Mouse (Mus musculus) embryonic facial prominence, embryonic 10.5 days (tissue): ENCODE measurements around the gene Ropn1l. TPM values are rescaled to one million over a fixed set of nuclear protein-coding genes. Genes with fewer than 3 reads are reported as not detected.

ENCODE experiments used
- DNase-seq: peaks from one replicate; pipeline ENCODE4 v3.0.0-alpha.2; 2017; ENCODE audit warnings: low spot score
- H3K27ac ChIP-seq: fragments of 300-500 bp; sonication (generic); replicated peaks from 2 replicates; pipeline ENCODE4 v1.5.1; 2016; ENCODE audit warnings: mild to moderate bottlenecking
- H3K27me3 ChIP-seq: fragments of 300-500 bp; sonication (generic); replicated peaks from 2 replicates; pipeline ENCODE4 v1.6.1; 2016; ENCODE audit warnings: low read depth, mild to moderate bottlenecking; ENCODE audit not compliant: poor library complexity, severe bottlenecking
- H3K36me3 ChIP-seq: fragments of 300-500 bp; sonication (generic); replicated peaks from 2 replicates; pipeline ENCODE4 v1.6.1; 2016; ENCODE audit warnings: mild to moderate bottlenecking, moderate library complexity
- H3K4me1 ChIP-seq: fragments of 300-500 bp; sonication (generic); 2 replicates; pipeline ENCODE4 v1.6.1; 2016
- H3K4me3 ChIP-seq: fragments of 300-500 bp; sonication (generic); 2 replicates; pipeline ENCODE4 v1.5.1; 2016; ENCODE audit warnings: mild to moderate bottlenecking, moderate library complexity
- H3K9me3 ChIP-seq: fragments of 300-500 bp; sonication (generic); 2 replicates; pipeline ENCODE4 v1.6.1; 2016; ENCODE audit warnings: mild to moderate bottlenecking
- WGBS: fragments of 180-500 bp; shearing (Covaris S2); methylation state at CpG from one replicate; pipeline ENCODE4 v1.1.7; 2016; 5-methylcytosine and 5-hydroxymethylcytosine counted together
- polyA plus RNA-seq: library from polyadenylated mRNA; unstranded; fragments of >200 nt; fragmentation: Nextera tagmentation; extraction: Ambion mirVana; gene quantifications from 2 replicates; pipeline ENCODE4 v1.2.1, GENCODE M21; 2016

The Ropn1l gene
- polyA plus RNA-seq, 1 experiment from 2014 or later = 3.8 TPM

DNA sequence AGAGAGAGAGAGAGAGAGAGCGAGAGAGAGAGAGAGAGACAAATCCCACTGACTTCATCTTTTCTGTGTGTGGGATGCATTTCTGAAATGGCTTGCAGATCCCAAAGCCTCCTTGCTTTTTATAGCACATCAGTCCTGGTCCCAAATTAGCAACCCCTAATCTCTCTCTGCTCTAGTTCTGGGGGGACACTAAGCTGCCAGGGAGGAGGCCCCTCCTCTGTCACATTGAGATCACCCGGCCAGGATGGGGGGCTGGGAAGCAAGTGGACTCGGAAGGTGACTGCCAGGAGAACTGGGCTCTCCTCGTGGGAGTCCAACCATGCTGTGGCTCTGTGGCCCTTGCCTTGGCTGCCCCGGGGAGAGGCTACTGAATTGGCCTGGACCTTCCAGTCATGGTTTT is 56.8 kb downstream of the Ropn1l start:
- no peaks in the 10 kb centered on the region for H3K4me1 ChIP-seq
- H3K4me3 ChIP-seq = no peak overlapping the region
- no peaks in the 10 kb centered on the region for H3K9me3 ChIP-seq
- DNase-seq = no peak
- H3K27me3 ChIP-seq = no peaks in the 10 kb centered on the region
- no peak overlapping the region for H3K27ac ChIP-seq
- H3K36me3 ChIP-seq = no peaks in the 10 kb centered on the region
- WGBS = 81% methylated on average over 5 of the region's 5 CpGs

DNA sequence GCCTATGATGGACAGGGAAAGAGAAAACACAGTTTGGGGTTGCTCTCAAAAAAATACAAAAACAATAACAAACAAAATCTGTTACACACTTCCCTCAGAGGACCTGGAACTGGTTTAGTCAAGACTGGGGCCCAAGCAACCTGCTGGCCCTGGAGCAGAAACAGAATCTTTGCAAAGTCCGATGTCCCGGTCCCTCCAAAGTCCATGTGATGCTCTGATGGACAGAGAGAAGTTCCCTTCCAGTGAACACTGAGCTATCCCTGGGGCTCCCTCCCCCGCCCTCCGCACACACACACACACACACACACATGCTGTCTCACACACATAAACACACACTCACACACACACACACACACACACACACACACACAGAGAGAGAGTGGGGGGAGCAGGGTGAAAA is 57.6 kb downstream of the Ropn1l start:
- Histone ChIP-seq H3K27ac (no peak overlapping the region), H3K4me3 (no peak overlapping the region), H3K27me3 (no peaks in the 10 kb centered on the region), H3K4me1 (no peaks in the 10 kb centered on the region), H3K36me3 (no peaks in the 10 kb centered on the region), H3K9me3 (no peaks in the 10 kb centered on the region)
- WGBS = 86% methylated on average over 4 of the region's 4 CpGs
- no peak for DNase-seq

- DNase-seq = no peak
- H3K4me3 ChIP-seq = no peak overlapping the region
- H3K27ac ChIP-seq = no peak overlapping the region
- H3K9me3 ChIP-seq = no peaks in the 10 kb centered on the region
- H3K27me3 ChIP-seq = no peaks in the 10 kb centered on the region
- no peaks in the 10 kb centered on the region for H3K4me1 ChIP-seq
- 84% methylated on average over 6 of the region's 6 CpGs for WGBS
- H3K36me3 ChIP-seq = no peaks in the 10 kb centered on the region
Measured at GRCm38 (mm10) chr15:31393402-31393801, 60.1 kb downstream of the Ropn1l start.

GRCm38 (mm10) chr15:31392705-31393104 is 60.8 kb downstream of the Ropn1l start:
- 81% methylated on average over 7 of the region's 7 CpGs for WGBS

DNA sequence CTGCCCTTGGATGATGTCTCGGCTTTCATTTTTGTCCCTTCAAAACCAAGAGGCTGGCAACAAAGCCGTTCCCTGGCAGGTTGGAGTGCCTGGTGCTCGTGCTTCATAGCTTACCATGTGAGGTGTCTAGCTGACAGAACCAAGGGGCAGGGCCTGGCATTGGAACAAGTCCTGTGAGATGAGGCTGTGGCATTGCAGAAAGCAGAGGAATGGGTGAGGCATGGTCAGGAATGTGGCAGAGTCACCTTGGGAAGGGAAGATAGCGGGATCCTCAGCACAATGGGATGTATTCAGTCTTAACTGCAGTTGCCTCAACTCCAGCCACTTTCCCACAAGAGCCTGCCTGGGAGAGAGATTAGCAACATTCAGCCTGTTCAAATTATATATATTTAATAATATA is 61.4 kb downstream of the Ropn1l start:
- no peak for DNase-seq
- H3K27ac ChIP-seq = no peak overlapping the region
- no peaks in the 10 kb centered on the region for H3K4me1 ChIP-seq
- peaks cover 5% of the 10 kb centered on the region for H3K9me3 ChIP-seq
- no peaks in the 10 kb centered on the region for H3K36me3 ChIP-seq
- no peaks in the 10 kb centered on the region for H3K27me3 ChIP-seq
- no peak overlapping the region for H3K4me3 ChIP-seq
- WGBS = 85% methylated on average over 4 of the region's 4 CpGs

More at GRCm38 (mm10) chr15:31392705-31393104, 60.8 kb downstream of the Ropn1l start:
- H3K4me1 ChIP-seq = no peaks in the 10 kb centered on the region
- H3K27me3 ChIP-seq = no peaks in the 10 kb centered on the region
- DNase-seq = no peak
- H3K36me3 ChIP-seq = no peaks in the 10 kb centered on the region
- H3K27ac ChIP-seq = no peak overlapping the region
- H3K4me3 ChIP-seq = no peak overlapping the region
- H3K9me3 ChIP-seq = no peaks in the 10 kb centered on the region

Other genes with a start within 250 kb of the Ropn1l start
- gene Dap, start 229.4 kb downstream of the Ropn1l start, polyA plus RNA-seq = 45.7 and 46.6 TPM in 2 replicates
- 0.29 and 0.67 TPM in 2 replicates for gene Ankrd33b, start 86.0 kb downstream of the Ropn1l start, polyA plus RNA-seq
- gene March6, start 77.3 kb upstream of the Ropn1l start, polyA plus RNA-seq = 38.9 and 39.8 TPM in 2 replicates
- 2.3 and 2.5 TPM in 2 replicates for gene Cmbl, start 111.7 kb upstream of the Ropn1l start, polyA plus RNA-seq
- 782 and 839 TPM in 2 replicates for gene Cct5, start 148.1 kb upstream of the Ropn1l start, polyA plus RNA-seq
- gene Fam173b, start 148.1 kb upstream of the Ropn1l start, polyA plus RNA-seq = 13.4 and 14.7 TPM in 2 replicates